ENCODE assay signal across 8 mouse cellular contexts in the genomic region with DNA sequence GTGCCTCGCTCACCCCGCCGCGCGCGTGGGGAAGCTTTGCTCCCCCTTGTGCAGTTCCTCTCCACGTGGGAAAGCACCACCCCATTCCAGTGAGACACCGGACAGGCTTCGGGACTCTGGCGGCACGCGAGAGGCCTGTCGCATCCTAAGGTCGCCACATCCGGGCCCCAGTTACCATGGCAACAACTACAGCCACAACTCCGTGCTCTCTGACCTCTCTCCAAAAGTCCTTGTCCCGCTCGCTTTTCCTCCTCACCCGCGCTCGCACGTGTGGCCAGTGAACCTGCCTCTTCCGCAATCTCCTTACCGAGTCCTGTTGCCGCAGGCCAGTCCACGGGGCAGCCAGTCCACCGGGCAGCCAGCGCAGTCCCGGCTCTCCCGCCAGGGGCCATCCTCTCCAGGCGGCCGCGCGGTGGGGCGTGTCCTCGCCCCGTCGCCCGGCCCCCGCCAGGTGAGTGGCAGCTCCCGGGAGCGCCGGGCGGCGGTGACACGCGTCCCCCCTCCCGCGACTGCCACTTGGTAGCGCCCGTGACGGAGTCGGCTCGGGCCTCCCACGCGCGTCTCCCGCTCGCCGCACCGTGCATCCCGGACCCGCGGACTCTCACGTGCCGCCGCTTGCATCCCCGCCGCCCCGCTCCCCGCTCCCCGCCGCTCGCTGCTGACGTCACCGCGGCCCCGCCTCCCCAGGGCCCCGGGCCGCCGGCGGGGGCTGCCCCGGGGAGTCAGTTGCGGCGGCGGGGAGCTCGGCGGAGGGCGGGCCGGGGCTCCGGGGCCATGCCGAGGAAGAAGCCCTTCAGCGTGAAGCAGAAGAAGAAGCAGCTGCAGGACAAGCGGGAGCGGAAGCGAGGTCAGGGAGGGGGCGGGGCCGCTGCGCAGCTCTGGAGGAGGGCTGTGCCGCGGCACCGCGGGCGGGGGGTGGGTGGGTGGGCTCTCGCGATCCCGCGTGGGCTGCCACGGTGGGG. TPM values are rescaled to one million over a fixed set of nuclear protein-coding genes. Genes with fewer than 3 reads are reported as not detected.
DNase-seq lines count a peak whose midpoint lies in the region; ATAC-seq and TF ChIP-seq lines count a peak whose summit lies in the region.

Gnl1 (plus strand) TSS at position 451 of the 962 bp plus-strand sequence.
Prr3 (minus strand) TSS at position 836 of the 962 bp plus-strand sequence.

- H3K9ac ChIP-seq in heart, embryonic 15.5 days, result peak within 1 kb of the TSS; percentile 80
- peak within 1 kb of the TSS; percentile 49 for H3K9ac ChIP-seq in liver, embryonic 14.5 days (replicated peaks)
- peak within 1 kb of the TSS; percentile 74 for H3K9ac ChIP-seq in neural tube, embryonic 11.5 days (ENCODE audit: low read length)
- peak within 1 kb of the TSS; percentile 81 for H3K9ac ChIP-seq in stomach, postnatal 0 days (ENCODE audit: low read length)

- H3K27ac ChIP-seq in forebrain, embryonic 10.5 days, result peak within 1 kb of the TSS; percentile 95
- H3K27ac ChIP-seq in heart, embryonic 15.5 days, result peak within 1 kb of the TSS; percentile 97
- peak within 1 kb of the TSS; percentile 46 for H3K27ac ChIP-seq in liver, embryonic 14.5 days
- H3K27ac ChIP-seq in neural tube, embryonic 11.5 days (ENCODE audit: low read depth, low read length), result peak within 1 kb of the TSS; percentile 90
- peak within 1 kb of the TSS; percentile 96 for H3K27ac ChIP-seq in stomach, postnatal 0 days (replicated peaks)

- under 1% methylated on average over 108 of the region's 109 CpGs for WGBS in forebrain, embryonic 10.5 days
- WGBS in heart, embryonic 15.5 days, result under 1% methylated on average over 81 of the region's 109 CpGs
- WGBS in liver, embryonic 14.5 days (ENCODE audit: insufficient replicate concordance), result under 1% methylated on average over 108 of the region's 109 CpGs
- under 1% methylated on average over 88 of the region's 109 CpGs for WGBS in neural tube, embryonic 11.5 days
- under 1% methylated on average over 81 of the region's 109 CpGs for WGBS in stomach, postnatal 0 days

- TF ChIP-seq CTCF in liver, embryonic 14.5 days (IDR thresholded peaks at IDR 0.05; ENCODE audit: low read depth), result peak; percentile 40
- peak; percentile 40 for TF ChIP-seq CTCF in stomach, postnatal 0 days (IDR thresholded peaks at IDR 0.05; ENCODE audit: low read depth)

- peak within 1 kb of the TSS; percentile 91 for H3K4me2 ChIP-seq in heart, embryonic 15.5 days
- peak within 1 kb of the TSS; percentile 97 for H3K4me2 ChIP-seq in liver, embryonic 14.5 days (ENCODE audit: low read depth)
- peak within 1 kb of the TSS; percentile 92 for H3K4me2 ChIP-seq in neural tube, embryonic 11.5 days (ENCODE audit: low read depth)
- peak within 1 kb of the TSS; percentile 82 for H3K4me2 ChIP-seq in stomach, postnatal 0 days (replicated peaks; ENCODE audit: low read depth)

- no peak for TF ChIP-seq EP300 in liver, embryonic 14.5 days (IDR thresholded peaks at IDR 0.05; ENCODE audit: low read depth)
- TF ChIP-seq EP300 in stomach, postnatal 0 days (optimal IDR thresholded peaks at IDR 0.05), result peak; percentile 17

- ATAC-seq in CD4-positive, CD25-positive, alpha-beta regulatory T cell, adult 4 months, result peak; percentile 70
- ATAC-seq in heart, embryonic 15.5 days (replicated peaks; ENCODE audit: insufficient number of reproducible peaks, insufficient read depth, low FRiP score, low read depth), result peak; percentile 88
- ATAC-seq in liver, embryonic 14.5 days (ENCODE audit: insufficient read depth), result peak; percentile 91
- peak; percentile 85 for ATAC-seq in neural tube, embryonic 11.5 days (ENCODE audit: insufficient read depth, low FRiP score, low TSS enrichment)
- ATAC-seq in stomach, postnatal 0 days (ENCODE audit: low FRiP score, low TSS enrichment), result peak; percentile 92

- DNase-seq in c-Kit-negative CD71-positive TER-119-positive erythroid progenitor cells, embryonic 14.5 days (ENCODE audit: low read depth, low spot score), result peak; percentile 52
- DNase-seq in forebrain, embryonic 10.5 days (ENCODE audit: extremely low spot score, low spot score), result peak; percentile 96
- peak; percentile 93 to 95 for DNase-seq in kidney, postnatal 25 days
- peak; percentile 70 to 73 (median 72) for DNase-seq in liver, embryonic 14.5 days (ENCODE audit: low read depth in 3 of 3, low spot score in 3 of 3)
- peak; percentile 93 for DNase-seq in neural tube, embryonic 11.5 days (ENCODE audit: low spot score)
- peak; percentile 91 for DNase-seq in stomach, postnatal 0 days (ENCODE audit: low spot score)

- H3K4me3 ChIP-seq in forebrain, embryonic 10.5 days, result peak within 1 kb of the TSS; percentile 95
- peak within 1 kb of the TSS; percentile 92 for H3K4me3 ChIP-seq in heart, embryonic 15.5 days
- H3K4me3 ChIP-seq in liver, embryonic 14.5 days (ENCODE audit: insufficient read depth in 1 of 2, low read depth in 2 of 2, low read length in 2 of 2), result peak within 1 kb of the TSS; percentile 71 to 84
- peak within 1 kb of the TSS; percentile 56 for H3K4me3 ChIP-seq in neural tube, embryonic 11.5 days (ENCODE audit: low read depth, low read length)
- peak within 1 kb of the TSS; percentile 86 for H3K4me3 ChIP-seq in stomach, postnatal 0 days (ENCODE audit: low read depth, low read length)

- H3K27me3 ChIP-seq in forebrain, embryonic 10.5 days (ENCODE audit: poor library complexity, severe bottlenecking), result no peaks in the 10 kb centered on the region
- H3K27me3 ChIP-seq in heart, embryonic 15.5 days, result no peaks in the 10 kb centered on the region
- H3K27me3 ChIP-seq in liver, embryonic 14.5 days (ENCODE audit: control insufficient read depth, insufficient read depth, low read length), result no peaks in the 10 kb centered on the region
- no peaks in the 10 kb centered on the region for H3K27me3 ChIP-seq in neural tube, embryonic 11.5 days (ENCODE audit: control insufficient read depth, insufficient read depth, low read length)
- H3K27me3 ChIP-seq in stomach, postnatal 0 days (ENCODE audit: control insufficient read depth, insufficient read depth, low read length), result no peaks in the 10 kb centered on the region

- H3K4me1 ChIP-seq in forebrain, embryonic 10.5 days, result peaks cover 26% of the 10 kb centered on the region
- H3K4me1 ChIP-seq in heart, embryonic 15.5 days (replicated peaks), result peaks cover 19% of the 10 kb centered on the region
- peaks cover 3 to 8% of the 10 kb centered on the region in 2 experiments; a peak in 3 of 4 replicates for H3K4me1 ChIP-seq in liver, embryonic 14.5 days (replicated peaks; ENCODE audit: control insufficient read depth in 2 of 2, insufficient read depth in 2 of 2, low read length in 1 of 2)
- peaks cover 10% of the 10 kb centered on the region for H3K4me1 ChIP-seq in neural tube, embryonic 11.5 days (ENCODE audit: control insufficient read depth, insufficient read depth, low read length)
- peaks cover 3% of the 10 kb centered on the region; the same call in 1 of the 2 replicates for H3K4me1 ChIP-seq in stomach, postnatal 0 days (replicated peaks; ENCODE audit: control insufficient read depth, insufficient read depth)

- H3K36me3 ChIP-seq in forebrain, embryonic 10.5 days (replicated peaks), result peaks cover 63% of the 10 kb centered on the region
- peaks cover 29% of the 10 kb centered on the region for H3K36me3 ChIP-seq in heart, embryonic 15.5 days
- H3K36me3 ChIP-seq in liver, embryonic 14.5 days (replicated peaks; ENCODE audit: control insufficient read depth, insufficient read depth, low read depth), result no peaks in the 10 kb centered on the region; the same call in 1 of the 2 replicates
- H3K36me3 ChIP-seq in neural tube, embryonic 11.5 days (ENCODE audit: control insufficient read depth, insufficient read depth, low read length), result peaks cover 7% of the 10 kb centered on the region
- H3K36me3 ChIP-seq in stomach, postnatal 0 days (ENCODE audit: control insufficient read depth, insufficient read depth, low read length), result peaks cover 16% of the 10 kb centered on the region

- no peaks in the 10 kb centered on the region for H3K9me3 ChIP-seq in forebrain, embryonic 10.5 days
- no peaks in the 10 kb centered on the region for H3K9me3 ChIP-seq in heart, embryonic 15.5 days (replicated peaks)
- no peaks in the 10 kb centered on the region for H3K9me3 ChIP-seq in liver, embryonic 14.5 days (ENCODE audit: control insufficient read depth, low read length)
- no peaks in the 10 kb centered on the region for H3K9me3 ChIP-seq in neural tube, embryonic 11.5 days (ENCODE audit: control insufficient read depth, low read length)
- H3K9me3 ChIP-seq in stomach, postnatal 0 days (ENCODE audit: control insufficient read depth, low read length), result no peaks in the 10 kb centered on the region

RNA-seq across cellular contexts. Expression of gene Gnl1, which starts in this region (rescaled TPM):
- polyA plus RNA-seq in CD4-positive, CD25-positive, alpha-beta regulatory T cell, adult 4 months (2017; shearing (Covaris generic)), result 1 to 10 TPM; 8.1 to 9.2 TPM
- 66.9 and 68.8 TPM in 2 replicates for polyA plus RNA-seq in forebrain, embryonic 10.5 days (2016; fragmentation: Nextera tagmentation; extraction: Ambion mirVana)
- polyA plus RNA-seq in heart, embryonic 15.5 days (2015; fragmentation: Nextera tagmentation; extraction: Ambion mirVana), result 31.4 and 37.8 TPM in 2 replicates
- 3.9 and 5.2 TPM in 2 replicates for polyA plus RNA-seq in liver, embryonic 14.5 days (2012; rRNA removed)
- 4.4 and 5.6 TPM in 2 replicates for polyA plus RNA-seq in liver, embryonic 14.5 days (2014; fragmentation: Nextera tagmentation; extraction: Ambion mirVana)
- 35.7 and 36.5 TPM in 2 replicates for polyA plus RNA-seq in neural tube, embryonic 11.5 days (2014; fragmentation: Nextera tagmentation; extraction: Ambion mirVana)
- 24.6 and 25.1 TPM in 2 replicates for polyA plus RNA-seq in stomach, postnatal 0 days (2015; fragmentation: Nextera tagmentation; extraction: Ambion mirVana)

RNA-seq across cellular contexts. Expression of gene Prr3, which starts in this region (rescaled TPM):
- polyA plus RNA-seq in CD4-positive, CD25-positive, alpha-beta regulatory T cell, adult 4 months (2017; shearing (Covaris generic)), result 10 to 100 TPM; 16.5 to 17.6 TPM
- 45.6 and 48.3 TPM in 2 replicates for polyA plus RNA-seq in forebrain, embryonic 10.5 days (2016; fragmentation: Nextera tagmentation; extraction: Ambion mirVana)
- polyA plus RNA-seq in heart, embryonic 15.5 days (2015; fragmentation: Nextera tagmentation; extraction: Ambion mirVana), result 13.7 and 20.4 TPM in 2 replicates
- 5.5 and 6.3 TPM in 2 replicates for polyA plus RNA-seq in liver, embryonic 14.5 days (2012; rRNA removed)
- polyA plus RNA-seq in liver, embryonic 14.5 days (2014; fragmentation: Nextera tagmentation; extraction: Ambion mirVana), result 3.5 and 4.5 TPM in 2 replicates
- polyA plus RNA-seq in neural tube, embryonic 11.5 days (2014; fragmentation: Nextera tagmentation; extraction: Ambion mirVana), result 39.3 and 44.4 TPM in 2 replicates
- polyA plus RNA-seq in stomach, postnatal 0 days (2015; fragmentation: Nextera tagmentation; extraction: Ambion mirVana), result 10.8 and 10.9 TPM in 2 replicates

Comparison
In these comparisons a context has a peak if more than half of its experiments do, and no peak if none do; other contexts are left out.
1. Peak in every context shown above with its lines: DNase-seq, ATAC-seq, H3K4me3 ChIP-seq and H3K27ac ChIP-seq.
2. H3K27ac ChIP-seq: peak in every context shown above with its lines; median percentile 97 in heart, embryonic 15.5 days; 96 in stomach, postnatal 0 days; 95 in forebrain, embryonic 10.5 days; 90 in neural tube, embryonic 11.5 days; 46 in liver, embryonic 14.5 days.